10 mouse cellular contexts compared by ENCODE assay signal in genomic region chr2:32751665-32752033, GRCm38 (mm10). TPM values are rescaled to one million over a fixed set of nuclear protein-coding genes. Genes with fewer than 3 reads are reported as not detected.
DNase-seq lines count a peak whose midpoint lies in the region; ATAC-seq and TF ChIP-seq lines count a peak whose summit lies in the region.
"Had no signal": no experiment of that assay in that cellular context is flagged by ENCODE, and none has a peak within 500 bp of the region (broad histone marks: within the 10 kb centered on the region; RNA-seq: fewer than 3 reads in every experiment).

No protein-coding gene starts in this region.

- no peak for TF ChIP-seq CTCF in intestine, postnatal 0 days (IDR thresholded peaks at IDR 0.05; ENCODE audit: low read depth)
- no peak for TF ChIP-seq CTCF in midbrain, postnatal 0 days (IDR thresholded peaks at IDR 0.05)

- peaks cover 13% of the 10 kb centered on the region for H3K4me1 ChIP-seq in kidney, embryonic 16.5 days (ENCODE audit: insufficient read depth, low read length)
- 0 out of 2 replicates have a peak, but pooled peaks cover 4% of the 10 kb centered on the region for H3K4me1 ChIP-seq in forebrain, embryonic 11.5 days (replicated peaks; ENCODE audit: control insufficient read depth, insufficient read depth, low read length)
- H3K4me1 ChIP-seq in intestine, postnatal 0 days (replicated peaks; ENCODE audit: control insufficient read depth, insufficient read depth, low read length): no peaks in the 10 kb centered on the region
- 0 out of 2 replicates have a peak, but pooled peaks cover 4% of the 10 kb centered on the region for H3K4me1 ChIP-seq in midbrain, postnatal 0 days (ENCODE audit: insufficient read depth, low read length)

- peak overlapping the region; percentile 50 for H3K9ac ChIP-seq in kidney, embryonic 16.5 days (replicated peaks; ENCODE audit: low read length)
- peak overlapping the region; percentile 23; the same call in 1 of the 2 replicates for H3K9ac ChIP-seq in forebrain, embryonic 11.5 days (ENCODE audit: low read length)
- peak overlapping the region; percentile 28; the same call in 1 of the 2 replicates for H3K9ac ChIP-seq in intestine, postnatal 0 days (ENCODE audit: low read depth, low read length)
- no peak overlapping the region for H3K9ac ChIP-seq in midbrain, postnatal 0 days (replicated peaks; ENCODE audit: low read length, poor library complexity, severe bottlenecking)

- H3K9me3 ChIP-seq in kidney, embryonic 16.5 days (ENCODE audit: low read length): no peaks in the 10 kb centered on the region
- H3K9me3 ChIP-seq in forebrain, embryonic 11.5 days (ENCODE audit: control insufficient read depth, low read length): no peaks in the 10 kb centered on the region
- H3K9me3 ChIP-seq in intestine, postnatal 0 days (ENCODE audit: control insufficient read depth): no peaks in the 10 kb centered on the region
- no peaks in the 10 kb centered on the region for H3K9me3 ChIP-seq in midbrain, postnatal 0 days (ENCODE audit: low read length)
- H3K9me3 ChIP-seq: G1E had no signal

- peak overlapping the region; percentile 46 for H3K4me3 ChIP-seq in kidney, embryonic 16.5 days (ENCODE audit: low read length)
- H3K4me3 ChIP-seq in forebrain, embryonic 11.5 days (ENCODE audit: low read depth, low read length): peak overlapping the region; percentile 23
- peak overlapping the region; percentile 39 for H3K4me3 ChIP-seq in intestine, postnatal 0 days (ENCODE audit: low read depth, low read length)
- H3K4me3 ChIP-seq in midbrain, postnatal 0 days (ENCODE audit: low read depth, low read length): 0 out of 2 replicates have a peak overlapping the region, but pooled peaks have one; percentile 6

- no peak for ATAC-seq in kidney, embryonic 16.5 days (ENCODE audit: low FRiP score, low TSS enrichment)
- ATAC-seq in forebrain, embryonic 11.5 days (replicated peaks; ENCODE audit: low FRiP score): no peak
- ATAC-seq in intestine, postnatal 0 days: peak; percentile 29
- no peak for ATAC-seq in midbrain, postnatal 0 days (ENCODE audit: low FRiP score)
- no peak for ATAC-seq in frontal cortex, adult (ENCODE audit: low TSS enrichment)

- no peak for DNase-seq in kidney, postnatal 10 days
- no peak for DNase-seq in forebrain, embryonic 11.5 days (ENCODE audit: low spot score)
- no peak for DNase-seq in midbrain, postnatal 0 days (ENCODE audit: low spot score)
- DNase-seq in c-Kit-positive CD71-positive TER-119-positive erythroid progenitor cells, embryonic 14.5 days (ENCODE audit: low spot score): no peak
- no peak for DNase-seq in frontal cortex, postnatal 10 days (ENCODE audit: low spot score in 2 of 2)

- H3K27ac ChIP-seq in kidney, embryonic 16.5 days (ENCODE audit: low read length): peak overlapping the region; percentile 62
- H3K27ac ChIP-seq in forebrain, embryonic 11.5 days (ENCODE audit: low read depth, low read length): peak overlapping the region; percentile 28; the same call in 1 of the 2 replicates
- H3K27ac ChIP-seq in intestine, postnatal 0 days (ENCODE audit: low read depth, low read length): peak overlapping the region; percentile 35; the same call in 1 of the 2 replicates
- H3K27ac ChIP-seq in midbrain, postnatal 0 days (ENCODE audit: low read depth, low read length): no peak overlapping the region

- H3K36me3 ChIP-seq in kidney, embryonic 16.5 days (ENCODE audit: insufficient read depth, low read length): peaks cover 22% of the 10 kb centered on the region
- H3K36me3 ChIP-seq in forebrain, embryonic 11.5 days (ENCODE audit: control insufficient read depth, insufficient read depth, low read length): no peaks in the 10 kb centered on the region; the same call in 1 of the 2 replicates
- H3K36me3 ChIP-seq in intestine, postnatal 0 days (ENCODE audit: control insufficient read depth, insufficient read depth): peaks cover 18% of the 10 kb centered on the region; the same call in 1 of the 2 replicates
- H3K36me3 ChIP-seq in midbrain, postnatal 0 days (ENCODE audit: insufficient read depth, low read length): peaks cover 55% of the 10 kb centered on the region
- H3K36me3 ChIP-seq: G1E had no signal

- peak overlapping the region; percentile 63 for H3K4me2 ChIP-seq in kidney, embryonic 16.5 days (replicated peaks; ENCODE audit: low read depth, low read length)
- peak overlapping the region; percentile 45 for H3K4me2 ChIP-seq in forebrain, embryonic 11.5 days (ENCODE audit: low read depth, low read length, severe bottlenecking)
- H3K4me2 ChIP-seq in intestine, postnatal 0 days (replicated peaks; ENCODE audit: low read depth): peak overlapping the region; percentile 62
- H3K4me2 ChIP-seq in midbrain, postnatal 0 days (ENCODE audit: low read depth, low read length, poor library complexity, severe bottlenecking): peak overlapping the region; percentile 16

- 35% methylated on average over 8 of the region's 10 CpGs for WGBS in kidney, embryonic 16.5 days
- WGBS in forebrain, embryonic 11.5 days: 20% methylated on average over 10 of the region's 10 CpGs
- 34% methylated on average over 10 of the region's 10 CpGs for WGBS in intestine, postnatal 0 days
- 35% methylated on average over 8 of the region's 10 CpGs for WGBS in midbrain, postnatal 0 days

- no peaks in the 10 kb centered on the region for H3K27me3 ChIP-seq in kidney, embryonic 16.5 days (ENCODE audit: insufficient read depth, low read length)
- H3K27me3 ChIP-seq in forebrain, embryonic 11.5 days (ENCODE audit: control insufficient read depth, insufficient read depth, low read length): no peaks in the 10 kb centered on the region
- H3K27me3 ChIP-seq in intestine, postnatal 0 days (replicated peaks; ENCODE audit: control insufficient read depth, insufficient read depth, low read length): no peaks in the 10 kb centered on the region
- no peaks in the 10 kb centered on the region for H3K27me3 ChIP-seq in midbrain, postnatal 0 days (ENCODE audit: insufficient read depth, low read length)

RNA-seq across cellular contexts. Expression of gene Tor2a, which starts 5.4 kb away (rescaled TPM):
- 79.3 and 82.9 TPM in 2 replicates for polyA plus RNA-seq in kidney, embryonic 16.5 days (2015; fragmentation: Nextera tagmentation; extraction: Ambion mirVana)
- 56.8 and 68.3 TPM in 2 replicates for polyA plus RNA-seq in forebrain, embryonic 11.5 days (2014; fragmentation: Nextera tagmentation; extraction: Ambion mirVana)
- polyA plus RNA-seq in intestine, postnatal 0 days (2015; fragmentation: Nextera tagmentation; extraction: Ambion mirVana): 59.2 and 60.4 TPM in 2 replicates
- 43.8 and 72.8 TPM in 2 replicates for total RNA-seq in midbrain, postnatal 0 days (2014; rRNA removed)
- 42.0 and 44.9 TPM in 2 replicates for polyA plus RNA-seq in midbrain, postnatal 0 days (2015; fragmentation: Nextera tagmentation; extraction: Ambion mirVana)

RNA-seq across cellular contexts. Expression of gene 6330409D20Rik, which starts 10.8 kb away (rescaled TPM):
- 0.16 TPM in 1 of 2 replicates, not detected in the other for polyA plus RNA-seq in kidney, embryonic 16.5 days (2015; fragmentation: Nextera tagmentation; extraction: Ambion mirVana)
- 2.1 and 2.3 TPM in 2 replicates for polyA plus RNA-seq in forebrain, embryonic 11.5 days (2014; fragmentation: Nextera tagmentation; extraction: Ambion mirVana)
- polyA plus RNA-seq in intestine, postnatal 0 days (2015; fragmentation: Nextera tagmentation; extraction: Ambion mirVana): 0.18 TPM in 2 replicates
- 2.5 and 3.8 TPM in 2 replicates for total RNA-seq in midbrain, postnatal 0 days (2014; rRNA removed)
- 3.7 and 4.0 TPM in 2 replicates for polyA plus RNA-seq in midbrain, postnatal 0 days (2015; fragmentation: Nextera tagmentation; extraction: Ambion mirVana)
- total RNA-seq: G1E had no signal
- polyA plus RNA-seq: erythroblast, embryonic 14.5 days; G1E had no signal

RNA-seq across cellular contexts. Expression of gene Ttc16, which starts 23.8 kb away (rescaled TPM):
- 0.21 and 0.29 TPM in 2 replicates for polyA plus RNA-seq in kidney, embryonic 16.5 days (2015; fragmentation: Nextera tagmentation; extraction: Ambion mirVana)
- polyA plus RNA-seq in forebrain, embryonic 11.5 days (2014; fragmentation: Nextera tagmentation; extraction: Ambion mirVana): 0.80 and 0.84 TPM in 2 replicates
- 0.04 and 0.09 TPM in 2 replicates for polyA plus RNA-seq in intestine, postnatal 0 days (2015; fragmentation: Nextera tagmentation; extraction: Ambion mirVana)
- 0.90 and 3.2 TPM in 2 replicates for total RNA-seq in midbrain, postnatal 0 days (2014; rRNA removed)
- polyA plus RNA-seq in midbrain, postnatal 0 days (2015; fragmentation: Nextera tagmentation; extraction: Ambion mirVana): 0.32 and 0.44 TPM in 2 replicates
- polyA plus RNA-seq: erythroblast, embryonic 14.5 days had no signal

RNA-seq across cellular contexts. Expression of gene Ptrh1, which starts 23.9 kb away (rescaled TPM):
- 6.1 and 6.8 TPM in 2 replicates for polyA plus RNA-seq in kidney, embryonic 16.5 days (2015; fragmentation: Nextera tagmentation; extraction: Ambion mirVana)
- polyA plus RNA-seq in forebrain, embryonic 11.5 days (2014; fragmentation: Nextera tagmentation; extraction: Ambion mirVana): 3.3 and 4.6 TPM in 2 replicates
- polyA plus RNA-seq in intestine, postnatal 0 days (2015; fragmentation: Nextera tagmentation; extraction: Ambion mirVana): 8.4 and 10.5 TPM in 2 replicates
- 2.1 and 2.7 TPM in 2 replicates for total RNA-seq in midbrain, postnatal 0 days (2014; rRNA removed)
- 3.8 and 3.9 TPM in 2 replicates for polyA plus RNA-seq in midbrain, postnatal 0 days (2015; fragmentation: Nextera tagmentation; extraction: Ambion mirVana)
- polyA plus RNA-seq: erythroblast, embryonic 14.5 days had no signal

RNA-seq across cellular contexts. Expression of gene Sh2d3c, which starts 30.8 kb away (rescaled TPM):
- 41.5 and 44.2 TPM in 2 replicates for polyA plus RNA-seq in kidney, embryonic 16.5 days (2015; fragmentation: Nextera tagmentation; extraction: Ambion mirVana)
- polyA plus RNA-seq in forebrain, embryonic 11.5 days (2014; fragmentation: Nextera tagmentation; extraction: Ambion mirVana): 33.2 and 33.7 TPM in 2 replicates
- 11.2 and 11.7 TPM in 2 replicates for polyA plus RNA-seq in intestine, postnatal 0 days (2015; fragmentation: Nextera tagmentation; extraction: Ambion mirVana)
- 43.7 and 46.2 TPM in 2 replicates for total RNA-seq in midbrain, postnatal 0 days (2014; rRNA removed)
- polyA plus RNA-seq in midbrain, postnatal 0 days (2015; fragmentation: Nextera tagmentation; extraction: Ambion mirVana): 54.4 and 54.6 TPM in 2 replicates
